Mouse (Mus musculus) Patski (cell line): ENCODE measurements at regions not wholly inside any gene's neighbourhood (a gene's known extent, or its start where the extent isn't known, plus 50 kb on each side); places are given as distances from the start of the nearest gene placed in this dataset.

Experiments
- ATAC-seq: fragments of 100-300 bp; one replicate; pipeline ENCODE4 v1.8.0; 2021
- CTCF ChIA-PET: fragments of 350-600 bp; sonication (Branson Sonifier 250); formaldehyde crosslinking; loops from one replicate; lab custom pipeline; 2022; ENCODE audit warnings: inconsistent platforms; lab: Charles Lee
- POLR2A ChIA-PET: fragments of 350-600 bp; sonication (Branson Sonifier 250); formaldehyde crosslinking; loops from one replicate; lab custom pipeline; 2022; ENCODE audit warnings: antibody characterized with exemption, inconsistent platforms; lab: Charles Lee
- DNase-seq: peaks from one replicate; pipeline ENCODE4 v3.0.0-alpha.2; 2011; ENCODE audit warnings: low read depth, low spot score
- H3K27me3 ChIP-seq: fragments of 371-371 bp; one replicate; pipeline ENCODE4 v1.5.1; 2021
- CTCF ChIP-seq: fragments of 100-300 bp; IDR thresholded peaks from one replicate; pipeline ENCODE4 v1.5.1; 2021
- in situ Hi-C: fragments of 300-500 bp; cut with MboI; formaldehyde crosslinking; loops from 3 replicates; pipeline ENCODE4 v1.11.1; 2018; ENCODE audit warnings: low pct_unique_long_range_greater_than_20kb, mixed read lengths

GRCm38 (mm10) chr6:94776585-94776984, 76.6 kb upstream of the Lrig1 start:
- in situ Hi-C loops = no loop called here
- POLR2A ChIA-PET = interaction anchor here (0.7 kb wide), 1 partner anchor 143 kb away, joined by 4 read pairs; no protein-coding TSS in a partner anchor
- H3K27me3 ChIP-seq = no peaks in the 10 kb centered on the region

GRCm38 (mm10) chr6:94774871-94775270, 74.9 kb upstream of the Lrig1 start:
- DNase-seq (no peak), ATAC-seq (no peak)
- no peaks in the 10 kb centered on the region for H3K27me3 ChIP-seq
- ChIA-PET POLR2A (no interaction called here), CTCF (no interaction called here)
- in situ Hi-C loops = no loop called here
- TF ChIP-seq CTCF = no peak

More at GRCm38 (mm10) chr6:94776585-94776984, 76.6 kb upstream of the Lrig1 start:
- DNase-seq (peak; percentile 47), ATAC-seq (no peak)
- no peak for TF ChIP-seq CTCF
- CTCF ChIA-PET = no interaction called here

- in situ Hi-C loops = no loop called here
- no peaks in the 10 kb centered on the region for H3K27me3 ChIP-seq
- ChIA-PET POLR2A (interaction anchor here (1.3 kb wide), 1 partner anchor 11 kb away, joined by 4 read pairs; no protein-coding TSS in a partner anchor), CTCF (interaction anchor here (0.8 kb wide), 1 partner anchor 169 kb away, joined by 3 read pairs; no protein-coding TSS in a partner anchor)
- TF ChIP-seq CTCF = no peak
- ATAC-seq = no peak
- no peak for DNase-seq
Observed at GRCm38 (mm10) chr6:94773604-94774486, 73.9 kb upstream of the Lrig1 start.

GRCm38 (mm10) chr6:94772868-94773603, 73.1 kb upstream of the Lrig1 start:
- in situ Hi-C loops = no loop called here
- CTCF ChIA-PET = interaction anchor here (0.8 kb wide), 1 partner anchor 170 kb away, joined by 3 read pairs; no protein-coding TSS in a partner anchor
- no peaks in the 10 kb centered on the region for H3K27me3 ChIP-seq
- no peak for TF ChIP-seq CTCF
- no peak for ATAC-seq
- POLR2A ChIA-PET = interaction anchor here (1.3 kb wide), 1 partner anchor 10 kb away, joined by 4 read pairs; no protein-coding TSS in a partner anchor
- no peak for DNase-seq

GRCm38 (mm10) chr6:94772391-94772790, 72.4 kb upstream of the Lrig1 start:
- ATAC-seq (no peak), DNase-seq (no peak)
- ChIA-PET POLR2A (no interaction called here), CTCF (no interaction called here)
- H3K27me3 ChIP-seq = no peaks in the 10 kb centered on the region
- in situ Hi-C loops = no loop called here
- TF ChIP-seq CTCF = no peak

- in situ Hi-C loops = no loop called here
- CTCF ChIA-PET = no interaction called here
- DNase-seq (no peak), ATAC-seq (no peak)
- POLR2A ChIA-PET = no interaction called here
- no peaks in the 10 kb centered on the region for H3K27me3 ChIP-seq
- TF ChIP-seq CTCF = no peak
Observed at GRCm38 (mm10) chr6:94768230-94768629, 68.3 kb upstream of the Lrig1 start.

- no peak for ATAC-seq
- in situ Hi-C loops = no loop called here
Observed at GRCm38 (mm10) chr6:94765724-94766123, 65.8 kb upstream of the Lrig1 start.

GRCm38 (mm10) chr6:94761341-94761740, 61.4 kb upstream of the Lrig1 start:
- ChIA-PET POLR2A (no interaction called here), CTCF (no interaction called here)
- DNase-seq (no peak), ATAC-seq (no peak)
- TF ChIP-seq CTCF = no peak
- in situ Hi-C loops = no loop called here
- H3K27me3 ChIP-seq = no peaks in the 10 kb centered on the region

More at GRCm38 (mm10) chr6:94765724-94766123, 65.8 kb upstream of the Lrig1 start:
- H3K27me3 ChIP-seq = no peaks in the 10 kb centered on the region
- POLR2A ChIA-PET = no interaction called here
- CTCF ChIA-PET = no interaction called here
- no peak for DNase-seq
- TF ChIP-seq CTCF = no peak

GRCm38 (mm10) chr6:94760629-94761111, 60.7 kb upstream of the Lrig1 start:
- POLR2A ChIA-PET = interaction anchor here (0.6 kb wide), 2 partner anchors 126 to 155 kb away, joined by 3 to 4 read pairs; no protein-coding TSS in a partner anchor
- in situ Hi-C loops = no loop called here

GRCm38 (mm10) chr6:94759649-94760048, 59.7 kb upstream of the Lrig1 start:
- ATAC-seq (no peak), DNase-seq (no peak)
- H3K27me3 ChIP-seq = no peaks in the 10 kb centered on the region
- TF ChIP-seq CTCF = no peak
- CTCF ChIA-PET = interaction anchor here (1.0 kb wide), 1 partner anchor 12 kb away, joined by 3 read pairs; no protein-coding TSS in a partner anchor
- POLR2A ChIA-PET = interaction anchor here (0.7 kb wide), 1 partner anchor 113 kb away, joined by 3 read pairs; no protein-coding TSS in a partner anchor
- in situ Hi-C loops = loop anchor here (5.0 kb wide), 1 partner anchor 208 kb away; no protein-coding TSS in a partner anchor

More at GRCm38 (mm10) chr6:94760629-94761111, 60.7 kb upstream of the Lrig1 start:
- DNase-seq (peak; percentile 75), ATAC-seq (peak; percentile 93)
- no peaks in the 10 kb centered on the region for H3K27me3 ChIP-seq
- CTCF ChIA-PET = interaction anchor here (1.0 kb wide), 1 partner anchor 13 kb away, joined by 3 read pairs; no protein-coding TSS in a partner anchor
- TF ChIP-seq CTCF = no peak
